Mouse (Mus musculus) hindbrain, embryonic 14.5 days (tissue): Measurements from ENCODE around the gene Moap1. TPM values are rescaled to one million over a fixed set of nuclear protein-coding genes. Genes with fewer than 3 reads are reported as not detected.
A peak's percentile ranks its signal among the peaks of the same experiment; 100 is the strongest.

Experiments
- ATAC-seq: fragments of 200-750 bp; cut with Nextera tagmentation; 2 replicates; pipeline ENCODE4 v1.8.0; 2017; ENCODE audit warnings: moderate number of reproducible peaks, mild to moderate bottlenecking, moderate TSS enrichment, moderate library complexity; ENCODE audit not compliant: low FRiP score
- DNase-seq: peaks from one replicate; pipeline ENCODE4 v3.0.0-alpha.2; 2015; ENCODE audit warnings: low spot score
- H3K27ac ChIP-seq: fragments of 300-500 bp; sonication (generic); 2 replicates; pipeline ENCODE4 v1.5.1; 2014; ENCODE audit warnings: mild to moderate bottlenecking, moderate library complexity
- H3K27me3 ChIP-seq: fragments of 300-500 bp; sonication (generic); 2 replicates; pipeline ENCODE4 v1.6.1; 2014; ENCODE audit warnings: mild to moderate bottlenecking, low read length, mixed read lengths; ENCODE audit not compliant: control insufficient read depth, insufficient read depth
- H3K36me3 ChIP-seq: fragments of 300-500 bp; sonication (generic); replicated peaks from 2 replicates; pipeline ENCODE4 v1.6.1; 2014; ENCODE audit not compliant: control insufficient read depth, insufficient read depth
- H3K4me1 ChIP-seq: fragments of 300-500 bp; sonication (generic); replicated peaks from 2 replicates; pipeline ENCODE4 v1.6.1; 2014; ENCODE audit warnings: antibody characterized with exemption, low read length, mixed read lengths; ENCODE audit not compliant: control insufficient read depth, insufficient read depth
- H3K4me2 ChIP-seq: fragments of 300-500 bp; sonication (generic); replicated peaks from 2 replicates; pipeline ENCODE4 v1.6.1; 2014; ENCODE audit warnings: mild to moderate bottlenecking, moderate library complexity
- H3K4me3 ChIP-seq: fragments of 300-500 bp; sonication (generic); replicated peaks from 2 replicates; pipeline ENCODE4 v1.5.1; 2014; ENCODE audit warnings: mild to moderate bottlenecking, low read length
- H3K9ac ChIP-seq: fragments of 300-500 bp; sonication (generic); 2 replicates; pipeline ENCODE4 v1.6.1; 2014
- H3K9me3 ChIP-seq: fragments of 300-500 bp; sonication (generic); 2 replicates; pipeline ENCODE4 v1.6.1; 2016; ENCODE audit warnings: low read length; ENCODE audit not compliant: control insufficient read depth
- WGBS: fragments of 180-500 bp; shearing (Covaris S2); extraction: QIAGEN DNeasy Blood & Tissue Kit; methylation state at CpG from one replicate; pipeline ENCODE4 v1.1.7; 2014; 5-methylcytosine and 5-hydroxymethylcytosine counted together
- polyA plus RNA-seq: library from polyadenylated mRNA; unstranded; fragments of >200 nt; fragmentation: Nextera tagmentation; extraction: Ambion mirVana; gene quantifications from 2 replicates; pipeline ENCODE4 v1.2.1, GENCODE M21; 2014

The Moap1 gene
- polyA plus RNA-seq, 1 experiment from 2014 or later: 64.6 TPM

DNA sequence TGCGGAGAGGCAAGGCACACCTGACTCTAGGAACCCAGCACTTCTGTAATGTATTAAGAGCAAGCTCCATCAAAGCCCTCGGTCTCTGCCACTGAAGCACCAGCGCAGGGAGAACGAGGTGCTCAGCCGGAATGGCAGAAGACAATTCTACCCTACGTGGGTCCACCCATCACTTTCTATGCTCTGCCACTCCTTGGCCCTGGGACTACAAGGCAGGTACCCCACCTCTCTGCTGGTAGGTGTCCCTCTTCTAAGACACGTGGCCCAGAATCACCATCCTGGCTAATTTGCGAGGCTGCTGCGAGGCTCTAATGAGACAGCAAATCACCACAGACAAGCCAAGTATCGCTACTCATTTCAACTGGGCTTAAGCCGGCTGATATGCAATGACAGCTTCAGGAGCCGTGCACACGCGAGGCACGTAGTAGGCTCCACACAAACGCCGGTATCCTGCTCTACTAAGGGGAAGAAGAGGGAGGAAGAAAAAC, 39.5 kb downstream of the Moap1 start:
- 4% methylated on average over 17 of the region's 17 CpGs for WGBS
- H3K27ac ChIP-seq: 0 out of 2 replicates have a peak overlapping the region, but pooled peaks have one; percentile 49
- peak overlapping the region; percentile 72 for H3K9ac ChIP-seq
- H3K9me3 ChIP-seq: no peaks in the 10 kb centered on the region
- DNase-seq (no peak), ATAC-seq (peak; percentile 3; the same call in 1 of the 2 replicates)
- H3K27me3 ChIP-seq: no peaks in the 10 kb centered on the region
- no peaks in the 10 kb centered on the region for H3K36me3 ChIP-seq
- H3K4me1 ChIP-seq: peaks cover 29% of the 10 kb centered on the region
- H3K4me3 ChIP-seq: peak overlapping the region; percentile 65
- peak overlapping the region; percentile 80 for H3K4me2 ChIP-seq

GRCm38 (mm10) chr12:102703441-102703840, 40.0 kb downstream of the Moap1 start:
- H3K4me3 ChIP-seq: peak overlapping the region; percentile 65
- DNase-seq: no peak
- peaks cover 31% of the 10 kb centered on the region for H3K4me1 ChIP-seq
- H3K36me3 ChIP-seq: no peaks in the 10 kb centered on the region
- no peak for ATAC-seq
- H3K4me2 ChIP-seq: peak overlapping the region; percentile 80
- H3K27me3 ChIP-seq: no peaks in the 10 kb centered on the region
- WGBS: 16% methylated on average over 6 of the region's 6 CpGs
- peak overlapping the region; percentile 72 for H3K9ac ChIP-seq
- peak overlapping the region; percentile 38; the same call in 1 of the 2 replicates for H3K27ac ChIP-seq
- no peaks in the 10 kb centered on the region for H3K9me3 ChIP-seq

GRCm38 (mm10) chr12:102703111-102703412, 40.4 kb downstream of the Moap1 start:
- Histone ChIP-seq H3K9me3 (no peaks in the 10 kb centered on the region), H3K4me2 (peak overlapping the region; percentile 80), H3K4me1 (peaks cover 35% of the 10 kb centered on the region), H3K9ac (peak overlapping the region; percentile 72; the same call in 1 of the 2 replicates), H3K36me3 (no peaks in the 10 kb centered on the region), H3K4me3 (peak overlapping the region; percentile 65), H3K27ac (peak overlapping the region; percentile 38), H3K27me3 (no peaks in the 10 kb centered on the region)
- peak; percentile 60 for DNase-seq
- 4% methylated on average over 4 of the region's 4 CpGs for WGBS
- no peak for ATAC-seq

GRCm38 (mm10) chr12:102702356-102703110, 40.9 kb downstream of the Moap1 start:
- no peak for ATAC-seq
- peak overlapping the region; percentile 65 for H3K4me3 ChIP-seq
- H3K9me3 ChIP-seq: no peaks in the 10 kb centered on the region
- peak overlapping the region; percentile 38 for H3K27ac ChIP-seq
- 4% methylated on average over 15 of the region's 15 CpGs for WGBS
- peak overlapping the region; percentile 80 for H3K4me2 ChIP-seq
- H3K36me3 ChIP-seq: no peaks in the 10 kb centered on the region
- H3K9ac ChIP-seq: peak overlapping the region; percentile 18; the same call in 1 of the 2 replicates
- peaks cover 38% of the 10 kb centered on the region for H3K4me1 ChIP-seq
- peak; percentile 90 for DNase-seq
- H3K27me3 ChIP-seq: no peaks in the 10 kb centered on the region

- Histone ChIP-seq H3K9me3 (no peaks in the 10 kb centered on the region), H3K27ac (no peak overlapping the region), H3K4me3 (0 out of 2 replicates have a peak overlapping the region, but pooled peaks have one; percentile 8), H3K9ac (no peak overlapping the region), H3K27me3 (no peaks in the 10 kb centered on the region), H3K4me1 (peaks cover 38% of the 10 kb centered on the region), H3K4me2 (peak overlapping the region; percentile 80), H3K36me3 (no peaks in the 10 kb centered on the region)
- ATAC-seq (no peak), DNase-seq (no peak)
- 91% methylated on average over 5 of the region's 5 CpGs for WGBS
These were observed 41.7 kb downstream of the Moap1 start for GRCm38 (mm10) chr12:102701691-102702207.

- H3K36me3 ChIP-seq: no peaks in the 10 kb centered on the region
- peaks cover 43% of the 10 kb centered on the region for H3K4me1 ChIP-seq
- DNase-seq (no peak), ATAC-seq (no peak)
- no peak overlapping the region for H3K4me3 ChIP-seq
- H3K27me3 ChIP-seq: no peaks in the 10 kb centered on the region
- H3K27ac ChIP-seq: no peak overlapping the region
- H3K9ac ChIP-seq: no peak overlapping the region
- no peaks in the 10 kb centered on the region for H3K9me3 ChIP-seq
- no peak overlapping the region for H3K4me2 ChIP-seq
- whole genome bisulfite sequencing: 70% methylated on average over 12 of the region's 12 CpGs
These were observed 43.0 kb downstream of the Moap1 start for GRCm38 (mm10) chr12:102700453-102700852.

- peaks cover 43% of the 10 kb centered on the region for H3K4me1 ChIP-seq
- H3K27ac ChIP-seq: peak overlapping the region; percentile 32; the same call in 1 of the 2 replicates
- H3K4me3 ChIP-seq: no peak overlapping the region
- H3K9me3 ChIP-seq: no peaks in the 10 kb centered on the region
- DNase-seq (no peak), ATAC-seq (no peak)
- H3K27me3 ChIP-seq: no peaks in the 10 kb centered on the region
- WGBS: 9% methylated on average over 1 of the region's 1 CpGs
- no peak overlapping the region for H3K9ac ChIP-seq
- no peaks in the 10 kb centered on the region for H3K36me3 ChIP-seq
- no peak overlapping the region for H3K4me2 ChIP-seq
These were observed 44.3 kb downstream of the Moap1 start for GRCm38 (mm10) chr12:102699156-102699555.

GRCm38 (mm10) chr12:102698089-102698684, 45.3 kb downstream of the Moap1 start:
- DNase-seq (no peak), ATAC-seq (peak; percentile 22; the same call in 1 of the 2 replicates)
- H3K27ac ChIP-seq: peak overlapping the region; percentile 32; the same call in 1 of the 2 replicates

DNA sequence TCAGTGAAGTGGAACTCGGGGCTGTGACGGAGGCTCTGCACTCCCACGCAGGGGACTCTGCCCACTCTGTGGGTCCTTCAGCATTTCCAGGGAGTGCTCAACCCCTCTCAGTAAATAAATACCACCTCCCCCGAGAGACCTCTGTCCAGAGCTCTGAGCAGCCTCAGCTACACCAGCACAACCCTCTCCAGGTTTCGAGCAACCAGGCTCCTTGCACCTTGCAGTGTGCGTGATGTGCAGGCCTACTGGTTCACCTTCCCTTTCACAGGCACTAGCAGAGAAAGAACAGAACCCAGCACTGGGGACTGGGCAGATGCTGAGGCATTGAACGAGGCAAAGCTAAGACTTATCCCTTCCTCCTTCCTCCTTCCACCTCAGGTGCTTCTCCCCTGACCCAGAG, 46.1 kb downstream of the Moap1 start:
- DNase-seq: no peak

More at GRCm38 (mm10) chr12:102698089-102698684, 45.3 kb downstream of the Moap1 start:
- Histone ChIP-seq H3K9ac (no peak overlapping the region; the same call in 1 of the 2 replicates), H3K4me1 (peaks cover 33% of the 10 kb centered on the region), H3K27me3 (no peaks in the 10 kb centered on the region), H3K4me2 (no peak overlapping the region), H3K9me3 (no peaks in the 10 kb centered on the region), H3K4me3 (no peak overlapping the region), H3K36me3 (no peaks in the 10 kb centered on the region)
- WGBS: 18% methylated on average over 1 of the region's 1 CpGs

More for the DNA sequence above, 46.1 kb downstream of the Moap1 start:
- Histone ChIP-seq H3K9me3 (no peaks in the 10 kb centered on the region), H3K27me3 (no peaks in the 10 kb centered on the region), H3K4me2 (no peak overlapping the region), H3K4me1 (peaks cover 25% of the 10 kb centered on the region), H3K27ac (no peak overlapping the region), H3K36me3 (no peaks in the 10 kb centered on the region), H3K9ac (no peak overlapping the region), H3K4me3 (no peak overlapping the region)
- WGBS: 81% methylated on average over 7 of the region's 7 CpGs
- no peak for ATAC-seq
